Mouse (Mus musculus) spleen, adult 2 months (tissue): ENCODE data around the gene Dirc2. TPM values are rescaled to one million over a fixed set of nuclear protein-coding genes. Genes with fewer than 3 reads are reported as not detected.

Experiments
- DNase-seq, 2 experiments: peaks; one replicate each; pipeline versions ENCODE4 v3.0.0 to v3.0.0-alpha.2; 2012 to 2021; ENCODE audit warnings: low spot score in 2 of 2, low read depth in 1 of 2
- H3K27ac ChIP-seq: fragments of 200-500 bp; 2 replicates; pipeline ENCODE4 v1.5.1; 2012; ENCODE audit warnings: low read length, inconsistent platforms; ENCODE audit not compliant: insufficient read depth
- H3K27me3 ChIP-seq: fragments of 200-500 bp; 2 replicates; pipeline ENCODE4 v1.6.1; 2012; ENCODE audit warnings: mild to moderate bottlenecking, moderate library complexity, low read length, inconsistent platforms; ENCODE audit not compliant: control insufficient read depth, insufficient read depth
- H3K36me3 ChIP-seq: fragments of 200-500 bp; 2 replicates; pipeline ENCODE4 v1.6.1; 2012; ENCODE audit warnings: mild to moderate bottlenecking, low read length, inconsistent platforms; ENCODE audit not compliant: control insufficient read depth, insufficient read depth
- H3K4me1 ChIP-seq: fragments of 200-500 bp; 2 replicates; pipeline ENCODE4 v1.6.1; 2011; ENCODE audit warnings: inconsistent platforms; ENCODE audit not compliant: control insufficient read depth, insufficient read depth, insufficient read length
- H3K4me3 ChIP-seq: fragments of 200-500 bp; 2 replicates; pipeline ENCODE4 v1.5.1; 2011; ENCODE audit warnings: mild to moderate bottlenecking, inconsistent platforms; ENCODE audit not compliant: insufficient read depth, insufficient read length; ENCODE audit errors: extremely low read depth
- CTCF ChIP-seq: fragments of 200-500 bp; IDR thresholded peaks from 2 replicates; pipeline ENCODE4 v1.5.1; 2011; ENCODE audit warnings: mild to moderate bottlenecking, inconsistent platforms; ENCODE audit not compliant: insufficient read depth, insufficient read length, insufficient replicate concordance; ENCODE audit errors: extremely low read depth
- POLR2A ChIP-seq: fragments of 200-500 bp; IDR thresholded peaks from 2 replicates; pipeline ENCODE4 v1.6.1; 2011; ENCODE audit warnings: low read depth, low read length, inconsistent platforms
- WGBS: fragments of 180-500 bp; shearing (Covaris S2); methylation state at CpG from one replicate; pipeline ENCODE4 v1.1.7; 2018; 5-methylcytosine and 5-hydroxymethylcytosine counted together
- polyA plus RNA-seq: library from polyadenylated mRNA; depleted of rRNA; stranded (reverse); fragments of >200 nt; gene quantifications from 2 replicates; pipeline ENCODE4 v1.2.3, GENCODE M21; 2012

Dirc2 gene
- polyA plus RNA-seq, 1 experiment, result 20.7 TPM

DNA sequence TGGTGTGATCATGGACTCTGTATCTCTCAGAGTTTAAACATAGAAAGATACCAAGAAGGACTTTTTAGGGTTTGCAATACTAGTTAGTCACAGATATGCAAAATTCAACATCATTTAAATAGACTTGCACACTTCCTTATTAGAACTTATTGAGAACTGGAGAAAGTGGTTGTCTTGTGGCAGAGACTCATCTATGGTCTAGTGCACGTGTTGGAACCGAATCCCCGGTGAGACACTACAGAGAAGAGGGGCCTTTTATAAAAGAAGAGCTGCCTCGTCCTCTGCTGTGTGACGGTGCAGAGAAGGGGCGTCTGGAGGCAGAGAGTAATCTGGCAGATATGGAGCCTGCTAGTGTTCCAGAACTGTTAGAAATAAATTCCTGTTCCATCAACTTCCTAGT lies 44.6 kb downstream of the Dirc2 start:
- no peak for DNase-seq
- TF ChIP-seq CTCF, result no peak
- TF ChIP-seq POLR2A, result no peak
- 65% methylated on average over 6 of the region's 6 CpGs for WGBS

GRCm38 (mm10) chr16:35717761-35718160 lies 51.4 kb downstream of the Dirc2 start:
- H3K27me3 ChIP-seq, result no peaks in the 10 kb centered on the region
- H3K4me1 ChIP-seq, result no peaks in the 10 kb centered on the region
- no peak for DNase-seq
- no peak overlapping the region for H3K4me3 ChIP-seq
- no peak overlapping the region for H3K27ac ChIP-seq
- 89% methylated on average over 5 of the region's 5 CpGs for WGBS
- TF ChIP-seq POLR2A, result no peak
- no peak for TF ChIP-seq CTCF
- peaks cover 19% of the 10 kb centered on the region for H3K36me3 ChIP-seq

More for the DNA sequence above, 44.6 kb downstream of the Dirc2 start:
- Histone ChIP-seq H3K27me3 (no peaks in the 10 kb centered on the region), H3K36me3 (peaks cover 7% of the 10 kb centered on the region), H3K4me3 (no peak overlapping the region), H3K4me1 (no peaks in the 10 kb centered on the region), H3K27ac (no peak overlapping the region)

GRCm38 (mm10) chr16:35716257-35716656 lies 52.9 kb downstream of the Dirc2 start:
- no peak for DNase-seq
- Histone ChIP-seq H3K36me3 (peaks cover 13% of the 10 kb centered on the region), H3K27me3 (no peaks in the 10 kb centered on the region), H3K4me3 (no peak overlapping the region), H3K27ac (no peak overlapping the region), H3K4me1 (no peaks in the 10 kb centered on the region)
- TF ChIP-seq POLR2A (no peak), CTCF (peak; percentile 6; the same call in 1 of the 2 replicates)
- WGBS, result 93% methylated on average over 3 of the region's 3 CpGs

- no peak for TF ChIP-seq CTCF
- no peak for TF ChIP-seq POLR2A
- H3K4me1 ChIP-seq, result no peaks in the 10 kb centered on the region
- DNase-seq, result no peak
- H3K4me3 ChIP-seq, result no peak overlapping the region
- peaks cover 13% of the 10 kb centered on the region for H3K36me3 ChIP-seq
- no peak overlapping the region for H3K27ac ChIP-seq
- H3K27me3 ChIP-seq, result no peaks in the 10 kb centered on the region
- WGBS, result 89% methylated on average over 5 of the region's 5 CpGs
Observed at GRCm38 (mm10) chr16:35715771-35716170, 53.4 kb downstream of the Dirc2 start.

DNA sequence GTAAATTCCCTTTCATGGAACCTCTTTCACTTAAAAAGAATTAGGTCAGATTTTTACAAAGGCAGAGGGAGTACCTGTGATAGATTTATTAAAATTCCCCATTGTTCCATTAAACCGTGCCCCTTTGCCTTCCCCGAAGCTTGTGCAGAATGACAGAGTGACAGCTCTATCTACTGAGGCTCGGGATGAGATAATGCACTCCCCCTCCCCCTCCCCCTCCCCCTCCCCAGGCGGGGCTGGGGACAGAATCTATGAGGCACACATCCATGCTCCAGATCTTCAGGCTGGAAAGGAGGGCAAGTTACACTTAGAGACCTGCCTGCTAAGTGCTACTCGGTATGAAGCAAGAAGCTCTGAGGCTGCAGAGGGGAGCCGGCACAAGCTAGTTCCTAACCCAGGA lies 53.8 kb downstream of the Dirc2 start:
- H3K27me3 ChIP-seq, result no peaks in the 10 kb centered on the region
- peaks cover 13% of the 10 kb centered on the region for H3K36me3 ChIP-seq
- DNase-seq, result no peak
- 87% methylated on average over 6 of the region's 6 CpGs for WGBS
- H3K4me1 ChIP-seq, result no peaks in the 10 kb centered on the region
- TF ChIP-seq CTCF (no peak), POLR2A (no peak)
- H3K27ac ChIP-seq, result no peak overlapping the region
- no peak overlapping the region for H3K4me3 ChIP-seq

DNA sequence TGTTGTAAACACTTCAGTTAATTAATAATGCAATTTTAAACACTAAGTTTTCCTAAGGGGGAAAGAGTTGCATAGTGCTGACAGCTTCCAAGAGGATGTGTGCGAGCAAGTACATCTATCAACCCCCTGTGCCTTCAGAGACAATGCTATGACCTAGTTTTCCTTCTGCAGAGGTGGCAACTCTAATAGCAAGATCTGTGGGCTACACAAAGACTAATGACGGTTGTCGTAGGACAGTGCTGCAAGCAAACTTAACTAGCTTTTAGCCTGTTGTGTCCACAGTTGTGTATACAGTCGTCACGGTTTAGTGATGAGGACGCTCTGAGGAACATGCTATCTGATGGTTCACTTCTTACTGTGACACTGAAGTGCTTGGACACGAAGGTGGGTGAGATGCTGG lies 54.5 kb downstream of the Dirc2 start:
- Histone ChIP-seq H3K4me1 (no peaks in the 10 kb centered on the region), H3K4me3 (no peak overlapping the region), H3K36me3 (peaks cover 13% of the 10 kb centered on the region), H3K27me3 (no peaks in the 10 kb centered on the region), H3K27ac (no peak overlapping the region)
- no peak for DNase-seq
- WGBS, result 93% methylated on average over 7 of the region's 7 CpGs
- no peak for TF ChIP-seq POLR2A
- no peak for TF ChIP-seq CTCF

- WGBS, result 91% methylated on average over 7 of the region's 7 CpGs
Observed at GRCm38 (mm10) chr16:35713606-35714005, 55.5 kb downstream of the Dirc2 start.

More at GRCm38 (mm10) chr16:35713606-35714005, 55.5 kb downstream of the Dirc2 start:
- Histone ChIP-seq H3K4me1 (no peaks in the 10 kb centered on the region), H3K27me3 (no peaks in the 10 kb centered on the region), H3K4me3 (no peak overlapping the region), H3K27ac (no peak overlapping the region), H3K36me3 (peaks cover 9% of the 10 kb centered on the region)
- TF ChIP-seq POLR2A (no peak), CTCF (no peak)
- DNase-seq, result no peak
